Mouse (Mus musculus): ENCODE measurements at regions not wholly inside any gene's neighbourhood (a gene's known extent, or its start where the extent isn't known, plus 50 kb on each side); places are given as distances from the start of the nearest gene placed in this dataset.

DNA sequence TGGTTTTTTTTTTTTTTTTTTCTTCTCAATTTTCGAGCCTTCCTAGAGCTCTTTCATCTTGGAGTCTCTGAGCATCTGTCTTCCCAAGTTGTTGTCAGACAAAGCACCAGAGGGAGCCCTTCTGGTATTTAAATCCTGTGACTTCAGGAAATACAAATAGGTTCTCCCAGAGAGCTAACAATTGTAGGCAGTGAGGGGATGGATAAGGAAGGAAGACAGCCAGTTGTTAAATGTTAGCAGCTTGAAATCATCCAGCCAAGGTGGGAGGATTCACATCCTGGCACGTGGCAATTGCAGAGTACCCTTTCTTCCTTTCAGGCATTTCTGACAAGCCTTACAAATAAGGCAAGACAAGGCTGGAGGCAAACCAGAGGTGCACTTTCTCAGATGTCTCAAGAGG lies 106.0 kb upstream of the Npy start:
- TF ChIP-seq POLR2A (IDR thresholded peaks at IDR 0.05; ENCODE audit: control insufficient read depth in 1 of 2, insufficient read depth in 1 of 2, low read depth in 1 of 2, low read length in 2 of 2, poor library complexity in 1 of 2) (no peak), NELFE (IDR thresholded peaks at IDR 0.05; ENCODE audit: low read depth, low read length) (no peak), UBTF (IDR thresholded peaks at IDR 0.05; ENCODE audit: borderline replicate concordance, insufficient read depth, low read depth, low read length) (no peak), CTCF (IDR thresholded peaks at IDR 0.05 in 2 of 3, conservative IDR thresholded peaks at IDR 0.05 in 1 of 3; ENCODE audit: control insufficient read depth in 1 of 3, insufficient read depth in 1 of 3, low read depth in 2 of 3, low read length in 3 of 3, poor library complexity in 1 of 3, severe bottlenecking in 1 of 3) (no peak), USF1 (IDR thresholded peaks at IDR 0.05; ENCODE audit: low read depth, low read length) (no peak), TCF12 (IDR thresholded peaks at IDR 0.05; ENCODE audit: low read depth, low read length) (no peak), MAX (IDR thresholded peaks at IDR 0.05; ENCODE audit: low read length) (no peak), KAT2A (conservative IDR thresholded peaks at IDR 0.05; ENCODE audit: low read depth, low read length) (no peak), EP300 (IDR thresholded peaks at IDR 0.05; ENCODE audit: low read depth in 1 of 2, low read length in 2 of 2) (no peak), ZC3H11A (IDR thresholded peaks at IDR 0.05; ENCODE audit: low read depth, low read length) (no peak)

All from MEL (cell line).